Mouse (Mus musculus): ENCODE results near the gene Scyl1.

- TF ChIP-seq CTCF (IDR thresholded peaks at IDR 0.05; ENCODE audit: borderline replicate concordance, insufficient read depth, low read depth, low read length) (no peak), POLR2A (IDR thresholded peaks at IDR 0.05; ENCODE audit: borderline replicate concordance, insufficient read depth, low read length) (no peak)
These were observed 31.8 kb downstream of the Scyl1 start for GRCm38 (mm10) chr19:5739446-5739845.
